Mouse (Mus musculus) heart, embryonic 13.5 days (tissue): ENCODE measurements around the gene Traf3ip2. TPM values are rescaled to one million over a fixed set of nuclear protein-coding genes. Genes with fewer than 3 reads are reported as not detected.

ENCODE experiments used
- ATAC-seq: fragments of 200-750 bp; cut with Nextera tagmentation; 2 replicates; pipeline ENCODE4 v1.8.0; 2017; ENCODE audit warnings: moderate TSS enrichment; ENCODE audit not compliant: insufficient number of reproducible peaks, low FRiP score, low TSS enrichment; ENCODE audit errors: extremely low read depth
- H3K27ac ChIP-seq: fragments of 300-500 bp; sonication (generic); replicated peaks from 2 replicates; pipeline ENCODE4 v1.5.1; 2015; ENCODE audit warnings: moderate library complexity, mild to moderate bottlenecking, inconsistent platforms
- H3K27me3 ChIP-seq: fragments of 300-500 bp; sonication (generic); replicated peaks from 2 replicates; pipeline ENCODE4 v1.6.1; 2015; ENCODE audit warnings: mild to moderate bottlenecking, inconsistent platforms
- H3K36me3 ChIP-seq: fragments of 300-500 bp; sonication (generic); 2 replicates; pipeline ENCODE4 v1.6.1; 2015; ENCODE audit warnings: mild to moderate bottlenecking, inconsistent platforms
- H3K4me1 ChIP-seq: fragments of 300-500 bp; sonication (generic); 2 replicates; pipeline ENCODE4 v1.6.1; 2015; ENCODE audit warnings: inconsistent platforms
- H3K4me2 ChIP-seq: fragments of 300-500 bp; sonication (generic); 2 replicates; pipeline ENCODE4 v1.6.1; 2015; ENCODE audit warnings: inconsistent platforms, mild to moderate bottlenecking, moderate library complexity
- H3K4me3 ChIP-seq: fragments of 300-500 bp; sonication (generic); 2 replicates; pipeline ENCODE4 v1.5.1; 2015; ENCODE audit warnings: moderate library complexity, mild to moderate bottlenecking, inconsistent platforms
- H3K9ac ChIP-seq: fragments of 300-500 bp; sonication (generic); 2 replicates; pipeline ENCODE4 v1.6.1; 2015; ENCODE audit warnings: inconsistent platforms, mild to moderate bottlenecking, moderate library complexity
- H3K9me3 ChIP-seq: fragments of 300-500 bp; sonication (generic); 2 replicates; pipeline ENCODE4 v1.6.1; 2016; ENCODE audit warnings: inconsistent platforms
- WGBS: fragments of 180-500 bp; shearing (Covaris S2); methylation state at CpG from one replicate; pipeline ENCODE4 v1.1.7; 2015; ENCODE audit warnings: mixed read lengths; 5-methylcytosine and 5-hydroxymethylcytosine counted together
- polyA plus RNA-seq: library from polyadenylated mRNA; unstranded; fragments of >200 nt; fragmentation: Nextera tagmentation; extraction: Ambion mirVana; gene quantifications from 2 replicates; pipeline ENCODE4 v1.2.1, GENCODE M21; 2015

Gene Traf3ip2
- polyA plus RNA-seq, 1 experiment from 2014 or later: 10.3 TPM

DNA sequence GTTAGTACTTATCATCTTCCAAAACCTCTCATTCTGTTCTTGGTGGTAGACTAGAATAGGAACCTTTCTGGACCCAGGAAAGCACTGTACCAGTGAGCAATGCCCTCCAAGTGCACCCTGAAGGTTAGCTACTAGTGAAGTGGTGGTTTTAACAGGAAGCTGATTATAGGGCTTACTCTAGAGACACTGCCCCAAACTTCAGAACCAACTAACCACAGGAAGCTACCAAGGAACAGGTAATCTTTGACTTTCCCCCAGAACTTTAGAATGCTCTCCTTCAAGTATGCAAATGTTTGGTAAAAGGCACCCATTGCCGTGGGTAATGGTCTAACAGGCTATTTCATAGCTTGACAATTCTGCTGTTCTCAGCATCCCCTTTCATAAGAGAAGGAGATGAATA lies 12.6 kb upstream of the Traf3ip2 start:
- Histone ChIP-seq H3K9ac (no peak overlapping the region), H3K4me2 (no peak overlapping the region), H3K9me3 (peaks cover 5% of the 10 kb centered on the region), H3K27me3 (no peaks in the 10 kb centered on the region), H3K4me1 (peaks cover 18% of the 10 kb centered on the region), H3K36me3 (no peaks in the 10 kb centered on the region), H3K27ac (no peak overlapping the region), H3K4me3 (no peak overlapping the region)
- WGBS: 54% methylated on average over 1 of the region's 1 CpGs
- no peak for ATAC-seq

- no peaks in the 10 kb centered on the region for H3K27me3 ChIP-seq
- 66% methylated on average over 5 of the region's 5 CpGs for WGBS
- 0 out of 2 replicates have a peak, but pooled peaks cover 3% of the 10 kb centered on the region for H3K36me3 ChIP-seq
- H3K4me3 ChIP-seq: no peak overlapping the region
- no peak overlapping the region for H3K4me2 ChIP-seq
- no peak for ATAC-seq
- H3K9me3 ChIP-seq: peaks cover 10% of the 10 kb centered on the region
- no peak overlapping the region for H3K27ac ChIP-seq
- no peak overlapping the region for H3K9ac ChIP-seq
- peaks cover 12% of the 10 kb centered on the region for H3K4me1 ChIP-seq
These were observed 11.7 kb upstream of the Traf3ip2 start for GRCm38 (mm10) chr10:39601068-39601467.

DNA sequence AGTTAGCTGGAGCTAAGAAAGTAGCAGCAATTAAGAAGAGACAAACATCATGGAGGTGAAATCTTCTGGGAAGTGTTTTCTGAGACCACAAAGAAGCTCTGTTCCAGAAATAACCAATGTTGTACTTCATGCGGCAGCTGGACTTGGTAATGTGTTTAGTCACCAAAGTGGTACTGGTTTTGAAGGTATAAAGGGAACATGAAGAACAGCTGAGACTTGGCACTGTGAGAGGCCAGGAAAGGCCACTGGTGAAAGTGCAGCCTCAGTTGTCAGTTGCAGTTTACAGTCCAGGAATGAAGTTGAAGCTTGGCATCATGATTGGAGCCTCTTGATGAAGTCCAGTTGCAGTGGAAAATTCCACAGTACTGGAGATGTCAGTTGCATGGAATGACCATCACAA lies 6.3 kb upstream of the Traf3ip2 start:
- no peak overlapping the region for H3K4me3 ChIP-seq
- no peak for ATAC-seq
- H3K27me3 ChIP-seq: no peaks in the 10 kb centered on the region
- H3K27ac ChIP-seq: no peak overlapping the region
- peaks cover 5% of the 10 kb centered on the region; the same call in 1 of the 2 replicates for H3K4me1 ChIP-seq
- WGBS: 93% methylated on average over 1 of the region's 1 CpGs
- no peak overlapping the region for H3K4me2 ChIP-seq
- peaks cover 22% of the 10 kb centered on the region for H3K9me3 ChIP-seq
- H3K36me3 ChIP-seq: peaks cover 11% of the 10 kb centered on the region
- H3K9ac ChIP-seq: no peak overlapping the region

DNA sequence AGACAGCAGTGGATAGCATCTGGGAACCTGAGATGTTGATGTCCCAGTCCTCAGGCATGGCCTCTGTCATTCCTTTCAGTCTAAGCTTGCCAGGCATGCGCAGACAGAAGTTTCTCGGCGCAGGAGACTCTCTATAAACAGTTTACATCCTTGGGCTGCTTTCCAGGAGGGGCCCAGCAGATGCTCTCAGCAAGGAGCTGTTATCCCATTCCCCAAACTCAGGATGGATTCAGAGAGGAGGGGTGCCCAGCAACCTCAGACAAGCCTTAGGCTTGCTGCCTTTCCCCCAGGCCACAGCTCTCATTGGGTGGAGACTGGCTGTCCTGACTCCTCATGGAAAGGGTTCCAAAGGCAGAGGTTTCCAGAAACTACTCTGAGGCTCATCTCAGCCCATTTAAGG lies 1.5 kb upstream of the Traf3ip2 start:
- Histone ChIP-seq H3K4me3 (no peak overlapping the region), H3K36me3 (peaks cover 7% of the 10 kb centered on the region), H3K4me2 (no peak overlapping the region), H3K4me1 (peaks cover 44% of the 10 kb centered on the region), H3K9me3 (peaks cover 11% of the 10 kb centered on the region), H3K27me3 (no peaks in the 10 kb centered on the region), H3K9ac (no peak overlapping the region), H3K27ac (peak overlapping the region; percentile 12; the same call in 1 of the 2 replicates)
- no peak for ATAC-seq
- WGBS: 41% methylated on average over 3 of the region's 3 CpGs

DNA sequence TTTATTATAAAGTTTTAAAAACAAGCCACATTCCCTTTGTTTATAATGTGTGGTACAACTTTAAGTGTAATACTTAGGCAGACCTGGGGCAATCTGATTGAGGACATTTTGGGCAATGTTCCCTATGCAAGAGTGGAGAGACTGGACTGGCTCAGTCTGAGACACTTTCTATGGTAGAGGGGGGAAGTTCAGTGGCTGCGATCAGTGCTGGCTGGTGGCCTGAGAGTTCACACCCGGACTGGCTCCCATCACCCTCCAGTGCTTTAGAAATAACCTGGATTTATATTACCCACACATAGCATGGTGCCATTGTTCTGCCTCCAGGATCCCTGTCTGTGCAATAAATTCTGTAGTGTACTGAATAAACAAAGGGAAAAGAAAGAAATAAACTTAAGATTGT lies 603 bp upstream of the Traf3ip2 start:
- H3K36me3 ChIP-seq: peaks cover 6% of the 10 kb centered on the region
- H3K27ac ChIP-seq: peak overlapping the region; percentile 96
- H3K4me1 ChIP-seq: peaks cover 46% of the 10 kb centered on the region
- 59% methylated on average over 2 of the region's 2 CpGs for WGBS
- no peak overlapping the region for H3K4me3 ChIP-seq
- peak overlapping the region; percentile 79; the same call in 1 of the 2 replicates for H3K4me2 ChIP-seq
- no peak for ATAC-seq
- H3K9ac ChIP-seq: no peak overlapping the region
- no peaks in the 10 kb centered on the region for H3K27me3 ChIP-seq
- peaks cover 11% of the 10 kb centered on the region for H3K9me3 ChIP-seq

GRCm38 (mm10) chr10:39612989-39613831 lies 476 bp downstream of the Traf3ip2 start:
- 3% methylated on average over 26 of the region's 26 CpGs for WGBS

GRCm38 (mm10) chr10:39613973-39614372 lies 1.2 kb downstream of the Traf3ip2 start:
- WGBS: 19% methylated on average over 2 of the region's 2 CpGs
- no peak for ATAC-seq
- Histone ChIP-seq H3K4me2 (peak overlapping the region; percentile 79), H3K4me1 (peaks cover 46% of the 10 kb centered on the region), H3K9ac (peak overlapping the region; percentile 87), H3K27me3 (no peaks in the 10 kb centered on the region), H3K27ac (peak overlapping the region; percentile 96), H3K4me3 (peak overlapping the region; percentile 63), H3K9me3 (peaks cover 2% of the 10 kb centered on the region; the same call in 1 of the 2 replicates), H3K36me3 (peaks cover 16% of the 10 kb centered on the region)

More at GRCm38 (mm10) chr10:39612989-39613831, 476 bp downstream of the Traf3ip2 start:
- H3K9me3 ChIP-seq: peaks cover 6% of the 10 kb centered on the region
- peak overlapping the region; percentile 96 for H3K27ac ChIP-seq
- H3K9ac ChIP-seq: peak overlapping the region; percentile 87
- peaks cover 15% of the 10 kb centered on the region for H3K36me3 ChIP-seq
- peaks cover 46% of the 10 kb centered on the region for H3K4me1 ChIP-seq
- peak overlapping the region; percentile 63 for H3K4me3 ChIP-seq
- H3K27me3 ChIP-seq: no peaks in the 10 kb centered on the region
- peak overlapping the region; percentile 79 for H3K4me2 ChIP-seq
- ATAC-seq: peak; percentile 41; the same call in 1 of the 2 replicates

GRCm38 (mm10) chr10:39614676-39615075 lies 1.9 kb downstream of the Traf3ip2 start:
- Histone ChIP-seq H3K4me1 (peaks cover 46% of the 10 kb centered on the region), H3K9me3 (no peaks in the 10 kb centered on the region), H3K4me2 (peak overlapping the region; percentile 79), H3K27ac (peak overlapping the region; percentile 96), H3K27me3 (no peaks in the 10 kb centered on the region), H3K4me3 (peak overlapping the region; percentile 63), H3K36me3 (peaks cover 21% of the 10 kb centered on the region), H3K9ac (peak overlapping the region; percentile 87)
- 8% methylated on average over 6 of the region's 6 CpGs for WGBS
- peak; percentile 72; the same call in 1 of the 2 replicates for ATAC-seq

- peak overlapping the region; percentile 96 for H3K27ac ChIP-seq
- H3K27me3 ChIP-seq: no peaks in the 10 kb centered on the region
- H3K4me1 ChIP-seq: peaks cover 46% of the 10 kb centered on the region
- H3K4me3 ChIP-seq: peak overlapping the region; percentile 63; the same call in 1 of the 2 replicates
- ATAC-seq: no peak
- H3K9ac ChIP-seq: peak overlapping the region; percentile 87
- H3K9me3 ChIP-seq: no peaks in the 10 kb centered on the region
- peak overlapping the region; percentile 79 for H3K4me2 ChIP-seq
- peaks cover 30% of the 10 kb centered on the region for H3K36me3 ChIP-seq
- WGBS: 73% methylated on average over 12 of the region's 12 CpGs
These were observed 2.9 kb downstream of the Traf3ip2 start for GRCm38 (mm10) chr10:39615531-39616229.

GRCm38 (mm10) chr10:39616230-39616590 lies 3.5 kb downstream of the Traf3ip2 start:
- 73% methylated on average over 9 of the region's 9 CpGs for WGBS
- H3K4me3 ChIP-seq: no peak overlapping the region
- no peak overlapping the region for H3K4me2 ChIP-seq
- H3K27ac ChIP-seq: no peak overlapping the region
- H3K4me1 ChIP-seq: peaks cover 43% of the 10 kb centered on the region
- no peak overlapping the region; the same call in 1 of the 2 replicates for H3K9ac ChIP-seq
- H3K9me3 ChIP-seq: no peaks in the 10 kb centered on the region
- H3K27me3 ChIP-seq: no peaks in the 10 kb centered on the region
- no peak for ATAC-seq
- H3K36me3 ChIP-seq: peaks cover 35% of the 10 kb centered on the region

DNA sequence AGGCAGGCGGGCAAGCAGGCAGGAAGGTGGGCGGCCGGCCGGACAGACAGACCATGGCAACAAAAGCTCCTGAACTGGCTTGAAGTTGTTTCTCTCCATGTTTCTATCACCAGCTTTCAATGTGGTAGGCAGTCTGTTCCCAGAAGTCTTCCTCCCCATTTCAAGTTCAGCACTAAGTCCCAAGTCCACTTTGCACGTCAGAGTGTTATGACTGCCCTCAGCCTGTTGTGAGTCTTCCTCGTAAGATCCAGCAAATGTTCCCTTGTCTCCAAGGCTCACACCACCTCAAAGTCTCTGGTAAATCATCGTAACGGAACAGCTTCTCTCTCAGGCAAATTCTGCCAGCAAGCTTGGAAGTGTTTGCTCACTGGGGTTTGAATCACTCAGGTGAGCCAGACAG lies 3.9 kb downstream of the Traf3ip2 start:
- Histone ChIP-seq H3K4me1 (peaks cover 41% of the 10 kb centered on the region), H3K9me3 (no peaks in the 10 kb centered on the region), H3K4me2 (no peak overlapping the region), H3K27ac (no peak overlapping the region), H3K27me3 (no peaks in the 10 kb centered on the region), H3K4me3 (no peak overlapping the region), H3K9ac (no peak overlapping the region; the same call in 1 of the 2 replicates), H3K36me3 (peaks cover 39% of the 10 kb centered on the region)
- ATAC-seq: no peak
- 90% methylated on average over 8 of the region's 8 CpGs for WGBS
